Mouse (Mus musculus) embryonic facial prominence, embryonic 12.5 days (tissue): Measurements from ENCODE around the gene Klk8. TPM values are rescaled to one million over a fixed set of nuclear protein-coding genes. Genes with fewer than 3 reads are reported as not detected.
A peak's percentile ranks its signal among the peaks of the same experiment; 100 is the strongest.

Experiments
- ATAC-seq: fragments of 200-750 bp; cut with Nextera tagmentation; 2 replicates; pipeline ENCODE4 v1.8.0; 2017; ENCODE audit not compliant: insufficient number of reproducible peaks, insufficient read depth, low FRiP score, low TSS enrichment
- H3K27ac ChIP-seq: fragments of 300-500 bp; sonication (generic); 2 replicates; pipeline ENCODE4 v1.5.1; 2016; ENCODE audit warnings: mild to moderate bottlenecking
- H3K27me3 ChIP-seq: fragments of 300-500 bp; sonication (generic); 2 replicates; pipeline ENCODE4 v1.6.1; 2016; ENCODE audit warnings: mild to moderate bottlenecking, moderate library complexity
- H3K36me3 ChIP-seq: fragments of 300-500 bp; sonication (generic); 2 replicates; pipeline ENCODE4 v1.6.1; 2016; ENCODE audit warnings: mild to moderate bottlenecking
- H3K4me1 ChIP-seq: fragments of 300-500 bp; sonication (generic); 2 replicates; pipeline ENCODE4 v1.6.1; 2016
- H3K4me2 ChIP-seq: fragments of 300-500 bp; sonication (generic); replicated peaks from 2 replicates; pipeline ENCODE4 v1.6.1; 2016; ENCODE audit warnings: mild to moderate bottlenecking, moderate library complexity
- H3K4me3 ChIP-seq: fragments of 300-500 bp; sonication (generic); 2 replicates; pipeline ENCODE4 v1.5.1; 2016; ENCODE audit warnings: mild to moderate bottlenecking
- H3K9ac ChIP-seq: fragments of 300-500 bp; sonication (generic); 2 replicates; pipeline ENCODE4 v1.6.1; 2016; ENCODE audit warnings: mild to moderate bottlenecking, moderate library complexity
- H3K9me3 ChIP-seq: fragments of 300-500 bp; sonication (generic); 2 replicates; pipeline ENCODE4 v1.6.1; 2016; ENCODE audit warnings: mild to moderate bottlenecking, moderate library complexity
- WGBS: fragments of 180-500 bp; shearing (Covaris S2); methylation state at CpG from one replicate; pipeline ENCODE4 v1.1.7; 2016; 5-methylcytosine and 5-hydroxymethylcytosine counted together
- polyA plus RNA-seq: library from polyadenylated mRNA; unstranded; fragments of >200 nt; fragmentation: Nextera tagmentation; extraction: Ambion mirVana; gene quantifications from 2 replicates; pipeline ENCODE4 v1.2.1, GENCODE M21; 2016

Gene Klk8
- polyA plus RNA-seq, 1 experiment from 2014 or later = 17.2 TPM

DNA sequence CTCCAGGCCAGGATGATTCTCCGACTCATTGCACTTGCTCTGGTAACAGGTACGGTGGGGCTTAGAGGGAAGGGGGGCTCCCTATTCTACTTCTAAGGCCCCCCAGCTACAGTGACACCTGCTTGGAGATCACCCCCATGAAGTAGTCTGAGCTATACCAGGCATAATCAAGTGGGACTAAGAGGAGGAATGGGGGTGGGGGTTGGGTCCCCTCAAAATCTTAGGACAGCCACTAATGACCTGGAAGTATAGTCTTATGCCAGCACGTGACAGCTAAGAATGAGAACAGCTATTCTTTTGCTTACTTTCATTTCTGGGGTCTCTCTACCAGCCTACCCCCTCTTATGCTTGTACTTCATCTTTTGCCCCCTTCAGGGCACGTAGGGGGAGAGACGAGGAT lies 20.9 kb upstream of the Klk8 start:
- Histone ChIP-seq H3K27me3 (no peaks in the 10 kb centered on the region), H3K4me1 (no peaks in the 10 kb centered on the region; the same call in 1 of the 2 replicates), H3K27ac (no peak overlapping the region), H3K4me2 (no peak overlapping the region), H3K36me3 (no peaks in the 10 kb centered on the region), H3K9me3 (no peaks in the 10 kb centered on the region), H3K9ac (no peak overlapping the region), H3K4me3 (no peak overlapping the region)
- WGBS = 79% methylated on average over 5 of the region's 5 CpGs
- ATAC-seq = no peak

DNA sequence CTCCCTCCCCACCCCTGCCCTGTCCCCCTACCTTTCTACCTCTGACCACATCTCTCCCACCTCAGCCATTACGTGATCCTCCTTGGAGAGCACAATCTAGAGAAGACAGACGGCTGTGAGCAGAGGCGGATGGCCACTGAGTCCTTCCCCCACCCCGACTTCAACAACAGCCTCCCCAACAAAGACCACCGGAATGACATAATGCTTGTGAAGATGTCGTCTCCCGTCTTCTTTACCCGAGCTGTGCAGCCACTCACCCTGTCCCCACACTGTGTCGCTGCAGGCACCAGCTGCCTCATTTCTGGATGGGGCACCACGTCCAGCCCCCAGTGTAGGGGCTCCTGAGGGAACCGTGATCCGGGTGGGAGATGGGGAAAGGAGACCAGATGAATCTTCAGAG lies 20.0 kb upstream of the Klk8 start:
- Histone ChIP-seq H3K27ac (no peak overlapping the region), H3K36me3 (no peaks in the 10 kb centered on the region), H3K27me3 (no peaks in the 10 kb centered on the region), H3K9ac (no peak overlapping the region), H3K4me3 (no peak overlapping the region), H3K4me1 (no peaks in the 10 kb centered on the region; the same call in 1 of the 2 replicates), H3K4me2 (no peak overlapping the region), H3K9me3 (no peaks in the 10 kb centered on the region)
- WGBS = 83% methylated on average over 12 of the region's 12 CpGs
- ATAC-seq = no peak

DNA sequence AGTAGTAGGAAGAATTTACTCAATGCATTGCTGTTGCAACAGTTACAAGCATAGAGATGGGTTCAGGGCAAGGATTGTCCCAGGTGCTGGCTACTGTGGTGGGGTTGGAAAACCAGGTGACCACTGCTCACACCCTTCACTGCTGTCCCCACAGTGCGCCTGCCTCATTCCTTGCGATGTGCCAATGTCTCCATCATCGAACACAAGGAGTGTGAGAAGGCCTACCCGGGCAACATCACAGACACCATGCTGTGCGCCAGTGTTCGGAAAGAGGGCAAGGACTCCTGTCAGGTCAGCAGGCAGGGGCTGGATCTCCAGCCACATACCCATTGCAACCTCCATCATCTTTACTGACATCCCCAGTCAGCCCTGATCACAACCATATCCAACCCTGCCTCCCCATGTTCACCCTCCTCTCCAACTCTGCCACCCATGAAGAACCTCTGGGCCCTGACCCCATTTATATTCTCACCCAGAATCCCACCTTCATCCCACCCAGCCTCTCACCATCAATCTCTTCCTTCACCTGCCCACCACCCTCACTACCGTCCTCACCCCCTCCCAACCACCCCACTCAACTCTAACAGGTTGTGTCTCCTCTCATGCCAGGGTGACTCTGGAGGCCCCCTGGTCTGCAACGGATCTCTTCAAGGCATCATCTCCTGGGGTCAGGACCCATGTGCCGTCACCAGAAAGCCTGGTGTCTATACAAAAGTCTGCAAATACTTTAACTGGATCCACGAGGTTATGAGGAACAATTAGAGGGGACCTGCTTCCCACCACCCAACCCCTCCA lies 19.0 kb upstream of the Klk8 start:
- no peak overlapping the region for H3K27ac ChIP-seq
- H3K4me3 ChIP-seq = no peak overlapping the region
- H3K9ac ChIP-seq = no peak overlapping the region
- ATAC-seq = no peak
- H3K36me3 ChIP-seq = no peaks in the 10 kb centered on the region
- WGBS = 84% methylated on average over 10 of the region's 10 CpGs
- no peaks in the 10 kb centered on the region; the same call in 1 of the 2 replicates for H3K4me1 ChIP-seq
- no peaks in the 10 kb centered on the region for H3K9me3 ChIP-seq
- H3K4me2 ChIP-seq = no peak overlapping the region
- peaks cover 7% of the 10 kb centered on the region; the same call in 1 of the 2 replicates for H3K27me3 ChIP-seq

DNA sequence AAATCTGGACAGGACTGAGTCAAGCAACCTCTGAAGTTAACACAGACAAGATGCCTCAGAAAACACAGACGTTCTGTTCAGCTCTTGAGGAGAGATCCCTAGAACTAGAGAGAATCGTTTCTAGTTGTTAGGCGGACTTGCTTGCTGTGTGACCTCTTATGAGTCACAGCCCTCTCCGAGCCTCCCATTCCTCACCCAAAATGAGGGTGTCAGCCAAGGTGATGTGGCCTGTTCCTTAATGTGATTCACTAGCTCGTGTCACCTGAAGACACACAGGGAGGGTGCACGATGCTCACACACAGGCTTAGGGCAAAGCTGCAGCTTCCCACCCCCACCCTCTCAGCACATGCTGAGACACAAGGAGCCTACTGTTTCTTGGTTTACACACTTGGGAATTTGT lies 17.1 kb upstream of the Klk8 start:
- no peaks in the 10 kb centered on the region for H3K36me3 ChIP-seq
- no peak overlapping the region for H3K4me2 ChIP-seq
- ATAC-seq = no peak
- H3K4me1 ChIP-seq = no peaks in the 10 kb centered on the region; the same call in 1 of the 2 replicates
- WGBS = 52% methylated on average over 6 of the region's 6 CpGs
- H3K9me3 ChIP-seq = no peaks in the 10 kb centered on the region
- peaks cover 10% of the 10 kb centered on the region; the same call in 1 of the 2 replicates for H3K27me3 ChIP-seq
- H3K27ac ChIP-seq = no peak overlapping the region
- no peak overlapping the region for H3K4me3 ChIP-seq
- no peak overlapping the region for H3K9ac ChIP-seq

DNA sequence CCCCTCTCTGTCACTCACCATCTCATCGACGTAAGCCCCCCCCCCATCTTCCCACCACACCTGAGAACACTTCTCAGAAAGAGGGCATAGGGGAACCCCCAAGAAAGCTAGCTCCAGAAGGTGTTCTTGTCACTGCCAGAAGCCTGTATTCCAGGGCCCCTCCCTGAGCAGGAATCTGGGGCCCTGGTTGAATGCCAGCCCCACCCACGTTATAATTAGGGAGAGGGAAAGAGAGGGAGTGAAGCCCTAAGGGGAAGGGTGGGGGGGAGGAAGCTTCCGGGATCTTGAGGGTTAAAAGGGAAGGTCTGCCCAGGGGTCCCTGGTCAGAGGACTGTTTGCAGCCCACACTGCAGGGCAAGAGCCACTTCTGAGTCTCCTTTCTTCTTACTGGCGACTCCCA lies 16.6 kb upstream of the Klk8 start, which contains the start of gene Klk10:
Gene Klk10, plus strand, starts transcription at position 290 of the 400 bp plus-strand sequence.
- Histone ChIP-seq H3K4me1 (no peaks in the 10 kb centered on the region; the same call in 1 of the 2 replicates), H3K36me3 (no peaks in the 10 kb centered on the region), H3K27ac (no peak within 1 kb of the TSS), H3K4me3 (no peak within 1 kb of the TSS), H3K27me3 (peaks cover 10% of the 10 kb centered on the region; the same call in 1 of the 2 replicates), H3K4me2 (no peak within 1 kb of the TSS), H3K9ac (no peak within 1 kb of the TSS), H3K9me3 (no peaks in the 10 kb centered on the region)
- no peak for ATAC-seq
- 36% methylated on average over 5 of the region's 5 CpGs for WGBS

DNA sequence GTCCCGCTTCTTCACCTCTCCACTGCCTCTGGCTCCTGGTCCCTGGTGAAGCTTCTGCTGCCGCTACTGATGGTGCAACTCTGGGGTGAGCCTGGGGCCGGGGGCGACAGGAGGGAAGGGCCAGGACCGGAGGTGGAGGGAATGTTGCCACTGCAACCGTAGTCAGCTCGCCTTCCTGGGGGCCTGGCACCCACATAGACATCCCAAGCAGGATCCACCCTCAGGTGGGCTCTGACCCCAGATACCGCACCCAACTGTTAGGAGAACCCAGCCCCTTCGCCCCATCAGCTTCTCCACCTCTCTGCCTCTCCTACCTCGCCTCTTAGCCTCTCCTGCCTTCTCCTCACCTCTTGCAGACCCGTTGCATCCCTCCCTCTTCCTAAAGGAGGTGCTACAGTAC lies 15.8 kb upstream of the Klk8 start:
- Histone ChIP-seq H3K4me2 (no peak overlapping the region), H3K9me3 (no peaks in the 10 kb centered on the region), H3K4me1 (no peaks in the 10 kb centered on the region; the same call in 1 of the 2 replicates), H3K36me3 (no peaks in the 10 kb centered on the region), H3K27me3 (peaks cover 10% of the 10 kb centered on the region; the same call in 1 of the 2 replicates), H3K4me3 (no peak overlapping the region), H3K9ac (no peak overlapping the region), H3K27ac (no peak overlapping the region)
- ATAC-seq = no peak
- WGBS = 88% methylated on average over 11 of the region's 11 CpGs

DNA sequence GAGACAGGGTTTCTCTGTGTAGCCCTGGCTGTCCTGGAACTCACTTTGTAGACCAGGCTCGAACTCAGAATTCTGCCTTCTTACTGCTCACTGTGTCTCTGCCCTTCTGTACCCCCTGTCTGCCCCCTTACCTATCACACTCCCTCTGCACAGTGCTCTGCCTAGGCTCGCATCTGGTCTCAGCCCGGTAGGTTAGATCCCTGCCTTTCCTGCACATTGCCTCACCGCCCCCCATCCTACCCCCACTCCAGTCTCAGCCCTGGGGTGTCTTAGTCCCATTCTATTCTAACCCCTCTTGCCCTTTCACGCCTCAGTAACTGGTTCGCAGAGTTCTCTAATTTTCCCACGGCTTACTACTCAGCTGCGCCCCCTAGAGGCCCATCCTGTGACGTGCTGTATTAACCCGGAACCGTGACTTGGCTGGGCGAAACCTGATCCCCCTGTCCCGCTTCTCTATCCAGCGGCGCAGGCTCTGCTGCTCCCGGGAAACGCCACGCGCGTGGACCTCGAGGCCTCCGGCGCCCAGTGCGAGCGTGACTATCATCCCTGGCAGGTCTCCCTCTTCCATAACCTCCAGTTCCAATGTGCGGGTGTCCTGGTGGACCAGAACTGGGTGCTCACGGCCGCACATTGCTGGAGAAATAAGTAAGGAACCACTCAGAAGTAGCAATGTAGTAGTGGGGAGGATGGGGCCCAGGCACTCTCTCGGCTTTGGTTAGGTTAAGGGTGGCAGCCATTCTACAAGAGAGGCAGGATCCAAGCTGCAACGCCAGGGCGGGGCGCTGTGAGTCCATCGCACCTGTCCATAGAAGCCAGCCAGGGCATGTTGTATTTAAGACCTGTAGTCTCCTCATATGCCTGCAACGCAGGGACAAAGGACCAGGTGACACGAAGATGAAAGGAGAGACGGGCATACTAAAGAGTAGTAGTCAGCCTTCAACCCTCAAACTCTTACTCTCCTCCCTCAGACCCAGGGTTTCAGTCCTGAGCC lies 14.8 kb upstream of the Klk8 start:
- no peak overlapping the region for H3K27ac ChIP-seq
- no peaks in the 10 kb centered on the region for H3K9me3 ChIP-seq
- no peak overlapping the region for H3K9ac ChIP-seq
- H3K4me2 ChIP-seq = peak overlapping the region; percentile 58
- 6% methylated on average over 36 of the region's 36 CpGs for WGBS
- no peaks in the 10 kb centered on the region; the same call in 1 of the 2 replicates for H3K4me1 ChIP-seq
- ATAC-seq = peak; percentile 77
- peak overlapping the region; percentile 25 for H3K4me3 ChIP-seq
- peaks cover 10% of the 10 kb centered on the region; the same call in 1 of the 2 replicates for H3K27me3 ChIP-seq
- no peaks in the 10 kb centered on the region for H3K36me3 ChIP-seq

DNA sequence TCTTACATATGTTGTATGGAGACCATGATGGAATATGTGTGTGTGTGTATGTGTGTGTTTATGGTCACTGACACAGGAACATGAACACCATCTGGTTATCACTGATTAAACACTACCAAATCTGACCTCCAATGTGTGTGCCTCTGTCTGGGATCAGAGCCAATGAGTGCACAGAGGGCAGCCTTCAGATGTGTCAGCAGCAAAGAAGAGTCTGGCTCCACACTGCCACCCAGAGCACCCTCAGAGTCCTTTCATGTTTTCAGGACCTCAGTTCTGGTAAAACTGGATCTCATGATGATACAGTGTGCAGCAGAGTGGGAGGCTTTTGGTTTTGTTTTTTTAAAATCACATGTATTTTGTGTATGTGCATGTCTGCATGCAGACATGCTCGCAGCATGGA lies 12.1 kb upstream of the Klk8 start:
- H3K27ac ChIP-seq = no peak overlapping the region
- no peaks in the 10 kb centered on the region; the same call in 1 of the 2 replicates for H3K4me1 ChIP-seq
- H3K4me3 ChIP-seq = no peak overlapping the region
- H3K9ac ChIP-seq = no peak overlapping the region
- WGBS = 82% methylated on average over 1 of the region's 1 CpGs
- H3K9me3 ChIP-seq = no peaks in the 10 kb centered on the region
- H3K4me2 ChIP-seq = no peak overlapping the region
- ATAC-seq = no peak
- no peaks in the 10 kb centered on the region for H3K36me3 ChIP-seq
- peaks cover 10% of the 10 kb centered on the region; the same call in 1 of the 2 replicates for H3K27me3 ChIP-seq

DNA sequence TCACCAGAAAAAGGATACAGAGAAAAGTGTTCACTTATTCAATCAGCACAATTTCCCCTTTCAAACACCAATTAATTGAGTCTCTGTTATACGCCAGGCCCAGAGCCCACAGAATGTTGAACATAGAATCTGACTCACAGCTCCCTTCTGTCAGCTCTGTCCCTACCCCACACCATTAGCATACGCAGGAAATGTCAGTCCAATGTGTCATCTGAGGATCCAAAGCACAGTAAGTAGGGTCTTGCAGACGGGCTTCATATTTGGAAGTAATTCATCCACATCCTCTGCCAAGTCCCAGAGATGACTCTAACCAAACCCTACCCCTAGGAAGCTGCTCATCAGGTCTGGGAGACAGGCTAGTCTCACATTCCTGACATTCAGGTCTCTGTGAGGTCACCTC lies 9.3 kb upstream of the Klk8 start:
- Histone ChIP-seq H3K4me3 (no peak overlapping the region), H3K36me3 (no peaks in the 10 kb centered on the region), H3K4me1 (no peaks in the 10 kb centered on the region), H3K9ac (no peak overlapping the region), H3K9me3 (no peaks in the 10 kb centered on the region), H3K27me3 (peaks cover 6% of the 10 kb centered on the region; the same call in 1 of the 2 replicates), H3K27ac (no peak overlapping the region), H3K4me2 (no peak overlapping the region)
- no peak for ATAC-seq
- WGBS = 68% methylated on average over 3 of the region's 3 CpGs

DNA sequence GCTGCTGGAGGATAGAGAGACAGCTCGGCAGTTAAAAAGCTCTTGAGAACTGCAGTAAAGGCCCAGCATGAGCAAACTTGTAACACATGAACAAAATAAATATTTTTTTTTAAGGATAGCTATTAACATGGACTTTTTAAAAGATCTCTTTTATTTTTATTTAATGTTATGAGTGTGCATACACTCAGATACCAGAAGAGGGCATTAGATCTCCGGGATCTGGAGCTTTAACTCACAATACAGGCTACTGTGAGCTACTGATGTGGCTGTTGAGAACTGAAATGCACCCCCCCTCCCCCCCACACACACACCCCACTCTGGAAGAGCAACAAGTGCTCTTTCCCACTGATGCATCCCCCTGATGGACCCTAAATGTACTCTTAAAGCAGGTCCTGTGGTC lies 8.1 kb upstream of the Klk8 start:
- Histone ChIP-seq H3K4me3 (no peak overlapping the region), H3K4me2 (no peak overlapping the region), H3K9ac (no peak overlapping the region), H3K27ac (no peak overlapping the region), H3K27me3 (no peaks in the 10 kb centered on the region), H3K9me3 (no peaks in the 10 kb centered on the region), H3K4me1 (no peaks in the 10 kb centered on the region), H3K36me3 (no peaks in the 10 kb centered on the region)
- WGBS = 75% methylated on average over 2 of the region's 2 CpGs
- ATAC-seq = no peak

DNA sequence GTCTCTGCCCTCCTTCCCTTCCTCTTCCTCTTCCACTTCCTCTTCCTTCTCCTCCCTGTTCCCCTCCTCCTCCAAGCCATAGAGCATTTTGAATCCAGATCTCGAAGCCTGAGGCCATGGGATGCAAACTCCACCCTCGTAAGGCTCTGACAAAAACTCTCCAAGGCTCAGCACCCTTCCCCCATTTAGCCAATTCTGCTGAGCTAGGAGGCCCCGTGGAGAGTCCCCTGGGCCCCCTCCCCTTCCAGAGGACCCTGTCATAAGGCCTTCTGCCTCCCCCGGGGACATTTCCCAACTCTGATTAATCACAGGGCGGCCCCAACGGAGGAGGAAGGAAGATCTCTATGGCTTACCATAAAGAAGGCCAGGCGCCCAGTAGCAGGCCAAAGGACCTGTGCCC lies 5.8 kb upstream of the Klk8 start, which contains the start of gene Klk9:
Gene Klk9, plus strand, starts transcription at position 301 of the 400 bp plus-strand sequence.
- Histone ChIP-seq H3K9ac (no peak within 1 kb of the TSS), H3K4me2 (no peak within 1 kb of the TSS), H3K4me1 (no peaks in the 10 kb centered on the region), H3K27ac (no peak within 1 kb of the TSS), H3K36me3 (no peaks in the 10 kb centered on the region), H3K27me3 (peaks cover 13% of the 10 kb centered on the region), H3K4me3 (no peak within 1 kb of the TSS), H3K9me3 (no peaks in the 10 kb centered on the region)
- WGBS = 73% methylated on average over 7 of the region's 7 CpGs
- no peak for ATAC-seq
